Mouse (Mus musculus) spleen, postnatal 10 days (tissue): ENCODE data around the gene Eif2b1.
"Not testable (repeated sequence)": the region's sequence is repeated elsewhere in the genome, so short reads cannot be mapped to it uniquely, and the experiment has no call there.

Source experiments
- DNase-seq, 2 experiments: peaks; one replicate each; pipeline ENCODE4 v3.0.0; 2021 to 2022; ENCODE audit warnings: low spot score in 2 of 2

Eif2b1 gene

DNA sequence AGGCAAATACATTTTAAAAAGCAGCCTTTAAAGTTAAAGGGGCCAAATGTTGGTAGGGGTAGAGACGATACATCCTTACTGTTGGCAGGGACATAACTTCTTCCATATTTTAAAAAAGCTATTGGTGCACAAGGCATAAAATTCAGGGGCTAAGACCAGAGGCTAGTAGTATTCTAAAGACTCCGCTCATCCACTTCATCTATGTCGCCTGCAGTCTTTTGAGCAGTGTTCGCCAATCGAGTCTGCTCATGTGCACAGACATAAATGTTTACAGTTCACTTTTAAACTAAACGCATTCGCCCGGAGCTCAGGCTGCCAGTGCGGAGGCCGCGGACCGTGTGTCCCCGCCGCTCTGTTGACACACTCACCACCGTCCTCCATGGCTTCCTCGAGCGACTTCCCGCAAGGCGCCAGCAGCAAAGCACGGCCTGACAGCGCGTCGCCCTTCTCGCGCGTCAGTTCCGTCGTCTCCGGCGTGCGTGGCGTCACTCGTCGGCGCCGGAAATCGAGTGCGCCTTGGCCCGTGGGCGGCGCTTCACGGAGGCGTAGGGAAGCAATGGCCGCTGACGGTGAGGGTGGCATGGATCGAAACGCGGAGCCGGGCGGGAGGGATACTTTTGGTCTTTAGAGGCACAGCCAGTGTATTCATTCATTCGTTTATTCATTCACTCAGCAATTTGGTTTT, at the start of gene Eif2b1, which contains the start of gene Gtf2h3:
Gene Eif2b1, minus strand, starts transcription at position 499 of the 685 bp plus-strand sequence.
Gene Gtf2h3, plus strand, starts transcription at position 508 of the 685 bp plus-strand sequence.
- DNase-seq, result peak; percentile 87 to 96

DNA sequence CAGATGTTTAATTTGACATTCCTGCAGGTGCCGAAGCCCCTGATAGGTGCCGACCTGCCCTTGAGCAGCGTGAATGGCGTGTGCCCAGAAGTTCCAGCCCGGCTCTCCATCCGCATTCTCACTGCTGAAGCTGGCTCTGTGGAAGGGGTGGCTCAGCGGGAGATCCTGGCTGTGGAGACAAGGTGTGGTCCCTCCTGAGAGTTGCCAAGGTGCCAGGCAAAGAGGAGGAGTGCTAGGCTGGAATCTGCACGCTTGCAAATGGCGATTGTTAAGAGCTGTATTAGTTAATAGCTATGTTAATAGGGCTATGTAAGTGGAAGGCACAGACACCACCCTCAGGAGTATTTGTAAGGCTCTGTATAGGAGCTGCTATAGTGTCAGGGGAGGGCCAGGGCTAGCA, 45.4 kb upstream of the Eif2b1 start:
- DNase-seq, result no peak

GRCm38 (mm10) chr5:124622890-124623289, 44.0 kb upstream of the Eif2b1 start:
- no peak for DNase-seq

- DNase-seq, result no peak
Observed at GRCm38 (mm10) chr5:124621362-124621761, 42.4 kb upstream of the Eif2b1 start.

DNA sequence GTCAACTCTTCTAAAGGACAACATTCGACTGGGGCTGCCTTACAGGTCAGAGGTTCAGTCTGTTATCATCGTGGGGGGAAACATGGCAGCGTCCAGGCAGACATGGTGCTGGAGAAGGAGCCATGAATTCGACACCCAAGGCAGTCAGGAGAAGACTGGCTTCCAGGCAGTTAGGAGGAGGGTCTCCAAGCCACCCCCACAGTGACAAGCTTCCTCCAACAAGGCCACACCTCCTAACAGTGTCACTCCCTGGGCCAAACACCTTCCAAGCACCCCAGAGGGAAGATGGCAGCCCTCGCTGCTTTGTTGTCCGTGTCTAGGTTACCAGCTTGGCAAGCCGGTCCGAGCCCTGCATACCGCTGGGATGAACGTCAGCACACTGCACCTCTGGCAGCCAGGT, 39.8 kb upstream of the Eif2b1 start:
- no peak for DNase-seq

- DNase-seq, result no peak
Observed at GRCm38 (mm10) chr5:124614709-124615108, 35.8 kb upstream of the Eif2b1 start.

- peak in 1 of 2 experiments; percentile 51 for DNase-seq
Observed at GRCm38 (mm10) chr5:124610965-124611364, 32.0 kb upstream of the Eif2b1 start.

DNA sequence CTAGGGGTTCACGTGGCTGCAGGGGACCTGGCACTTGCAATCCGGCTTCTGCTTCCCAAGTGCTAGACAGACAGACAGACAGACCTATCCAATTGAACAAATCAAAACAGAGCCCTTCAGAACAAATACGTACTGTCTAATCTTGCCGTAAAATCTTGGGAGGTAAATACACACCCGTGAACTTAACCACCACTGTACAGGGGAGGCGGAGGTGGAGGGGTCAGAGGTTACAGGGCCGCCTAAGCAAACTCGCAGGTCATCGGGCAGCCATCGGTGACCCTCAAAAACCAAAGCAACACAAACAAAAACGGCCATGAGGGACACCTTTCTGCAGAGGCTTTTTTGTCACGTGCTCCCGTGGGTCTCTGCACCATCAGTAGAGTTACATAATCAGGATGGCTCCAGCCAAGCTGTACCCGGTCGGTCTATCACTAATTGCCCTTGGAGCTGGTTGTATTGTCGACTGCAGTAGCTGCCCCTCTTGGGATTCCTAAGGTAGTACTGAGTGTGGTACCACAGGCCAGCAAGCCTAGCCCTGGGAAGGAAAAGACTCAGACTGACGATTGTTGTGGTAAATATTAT, 26.2 kb upstream of the Eif2b1 start:
- no peak for DNase-seq

DNA sequence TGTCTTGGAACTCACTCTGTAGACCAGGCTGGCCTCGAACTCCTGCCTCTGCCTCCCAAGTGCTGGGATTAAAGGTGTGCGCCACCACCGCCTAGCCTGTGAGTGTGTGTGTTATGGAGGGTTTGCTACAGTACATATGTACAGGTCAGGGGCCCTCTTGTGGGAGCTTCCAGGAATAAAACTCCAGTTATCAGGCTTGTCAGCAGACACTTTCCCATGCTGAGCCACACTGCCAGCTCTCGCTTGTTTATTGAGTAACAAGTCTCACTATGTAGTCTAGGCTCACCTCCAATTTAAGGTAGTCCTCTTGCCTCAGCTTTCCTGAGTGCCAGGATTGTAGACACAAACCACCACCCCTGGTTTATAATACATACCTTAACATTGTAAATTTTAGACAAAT, 25.4 kb upstream of the Eif2b1 start:
- DNase-seq, result no peak

DNA sequence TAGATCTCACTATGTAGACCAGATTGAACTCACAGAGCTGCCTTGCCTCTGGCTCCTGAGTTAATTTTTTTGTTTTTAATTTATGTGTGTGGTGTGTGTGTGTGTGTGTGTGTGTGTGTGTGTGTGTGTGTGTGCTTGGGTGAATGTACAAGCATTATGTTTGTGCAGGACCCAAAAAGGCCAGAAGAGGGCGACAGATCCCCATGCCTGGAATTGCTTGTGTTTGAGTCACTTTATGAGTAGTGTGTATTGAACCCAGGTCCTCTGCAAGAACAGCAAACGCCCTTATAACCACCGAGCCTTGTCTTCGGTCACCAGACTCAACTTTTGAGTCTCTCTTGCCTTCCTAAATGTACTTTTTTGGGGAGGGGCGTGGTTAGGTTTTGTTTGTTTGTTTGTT, 23.4 kb upstream of the Eif2b1 start:
- peak; percentile 41 to 70 for DNase-seq

DNA sequence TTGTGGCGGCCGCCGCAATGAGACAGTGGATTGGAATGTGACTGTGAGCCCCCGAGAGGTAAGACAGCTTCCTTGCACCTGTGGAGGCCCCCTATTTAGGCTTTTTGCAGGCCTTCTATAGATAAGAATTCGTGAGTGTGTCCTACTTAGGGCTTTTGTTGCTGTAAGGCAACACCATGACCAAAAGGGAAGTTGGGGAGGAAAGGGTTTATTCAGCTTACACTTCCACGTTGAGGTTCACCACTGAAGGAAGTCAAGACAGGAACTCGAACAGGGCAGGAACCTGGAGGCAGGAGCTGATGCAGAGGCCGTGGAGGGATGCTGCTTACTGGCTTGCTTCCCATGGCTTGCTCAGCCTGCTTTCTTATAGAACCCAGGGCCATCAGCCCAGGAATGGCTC, 20.8 kb upstream of the Eif2b1 start:
- DNase-seq, result not testable (repeated sequence)

- DNase-seq, result peak; percentile 31 to 84
Observed at GRCm38 (mm10) chr5:124598224-124599174, 19.6 kb upstream of the Eif2b1 start.

DNA sequence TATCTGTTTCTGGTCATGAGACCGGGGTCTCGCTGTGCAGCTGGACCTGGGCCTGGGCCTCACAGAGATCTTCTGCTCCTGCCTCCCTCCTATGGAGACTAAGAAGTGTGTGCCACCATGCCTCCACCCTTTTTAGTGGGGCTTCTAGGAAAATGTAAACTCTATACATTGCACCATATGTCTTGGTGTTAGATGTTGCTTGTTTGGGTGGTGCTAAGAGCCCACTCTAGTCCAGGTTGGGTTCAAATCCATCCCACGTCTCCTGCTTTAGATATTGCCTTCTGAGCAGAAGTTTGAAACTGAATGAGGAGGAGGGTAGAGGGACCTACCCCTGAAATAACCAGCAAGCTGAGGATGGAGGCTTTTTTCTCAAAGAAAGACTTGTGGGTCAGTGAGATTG, 13.8 kb upstream of the Eif2b1 start:
- DNase-seq, result no peak

- DNase-seq, result peak in 1 of 2 experiments; percentile 23
Observed at GRCm38 (mm10) chr5:124582515-124582914, 3.6 kb upstream of the Eif2b1 start.

DNA sequence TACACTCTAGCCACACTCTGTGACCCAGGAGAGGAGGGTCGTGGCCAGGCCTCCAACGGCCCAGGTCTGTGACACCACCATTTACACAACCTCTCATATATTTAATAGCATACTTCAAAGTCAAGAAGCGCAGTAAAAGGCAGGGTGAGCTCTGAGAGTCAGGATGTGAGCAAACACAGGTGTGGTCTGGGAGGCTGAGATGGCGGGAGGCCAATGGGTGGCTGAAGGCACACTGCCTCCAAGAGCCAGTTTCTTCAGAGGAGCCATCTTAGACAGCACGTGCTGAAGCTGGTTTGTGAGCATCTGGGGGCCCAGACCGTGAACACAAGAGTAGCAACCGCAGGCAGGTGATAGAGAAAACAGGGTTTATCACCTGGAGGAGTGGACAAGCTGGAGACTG, 3.5 kb downstream of the Eif2b1 start:
- no peak for DNase-seq

DNA sequence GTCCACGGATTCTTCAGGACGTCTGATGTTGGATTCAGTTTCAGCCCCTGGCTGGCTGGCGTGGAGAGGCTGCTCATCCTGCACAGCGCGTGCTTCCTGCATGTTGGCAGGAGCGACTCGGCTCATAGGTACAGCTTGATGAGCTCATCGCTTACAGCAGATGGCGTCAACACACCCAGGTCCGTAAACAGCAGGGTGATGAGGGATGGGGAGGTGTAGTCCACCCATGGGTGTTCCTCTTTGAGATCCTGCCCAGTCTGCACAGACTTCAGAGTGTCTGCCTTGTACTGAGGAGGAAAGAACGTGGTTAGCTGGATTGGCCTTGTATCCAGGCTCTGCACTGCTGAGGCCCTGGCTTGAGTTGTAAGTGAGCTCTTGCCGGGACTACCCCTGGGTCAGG, 7.9 kb downstream of the Eif2b1 start:
- DNase-seq, result no peak

DNA sequence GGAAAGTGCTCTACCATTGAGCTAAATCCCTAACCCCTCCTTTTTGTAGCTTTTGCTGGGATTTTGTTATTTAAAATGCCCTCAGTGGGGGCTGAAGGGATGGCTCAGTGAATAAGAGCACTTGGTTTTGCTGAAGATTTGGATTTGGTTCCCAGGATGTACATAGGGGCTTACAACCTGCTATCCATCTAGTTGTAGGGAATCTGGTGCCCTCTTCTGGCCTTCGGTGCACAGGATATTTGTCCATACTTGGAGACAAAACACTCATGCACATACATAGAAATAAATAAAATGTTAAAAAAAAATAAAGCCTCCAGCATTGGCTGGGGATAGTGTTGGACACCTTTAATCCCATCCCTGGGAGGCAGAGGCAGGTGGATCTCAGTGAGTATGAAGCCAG, 23.8 kb downstream of the Eif2b1 start:
- DNase-seq, result no peak

DNA sequence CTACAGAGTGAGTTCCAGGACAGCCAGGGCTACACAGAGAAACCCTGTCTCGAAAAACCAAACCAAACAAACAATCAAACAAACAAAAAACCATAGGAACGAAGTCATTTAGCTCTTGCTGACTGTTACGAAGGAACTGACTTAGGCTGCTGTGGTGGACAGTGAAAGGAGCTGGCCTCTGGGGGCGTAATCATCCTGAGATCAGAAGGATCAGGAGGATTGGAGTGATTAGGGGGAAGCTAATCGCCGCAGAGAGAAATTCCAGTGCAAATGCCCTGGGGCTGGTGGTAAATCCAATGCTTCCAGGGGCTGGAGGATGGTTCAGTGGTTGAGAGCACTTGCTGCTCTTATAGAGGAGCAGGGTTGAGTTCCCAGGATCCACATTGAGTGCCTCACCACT, 25.3 kb downstream of the Eif2b1 start:
- DNase-seq, result no peak

GRCm38 (mm10) chr5:124552558-124553307, 26.2 kb downstream of the Eif2b1 start, which contains the start of gene Ddx55:
Gene Ddx55 (plus strand): TSS chr5:124552864.
- peak; percentile 87 to 91 for DNase-seq

DNA sequence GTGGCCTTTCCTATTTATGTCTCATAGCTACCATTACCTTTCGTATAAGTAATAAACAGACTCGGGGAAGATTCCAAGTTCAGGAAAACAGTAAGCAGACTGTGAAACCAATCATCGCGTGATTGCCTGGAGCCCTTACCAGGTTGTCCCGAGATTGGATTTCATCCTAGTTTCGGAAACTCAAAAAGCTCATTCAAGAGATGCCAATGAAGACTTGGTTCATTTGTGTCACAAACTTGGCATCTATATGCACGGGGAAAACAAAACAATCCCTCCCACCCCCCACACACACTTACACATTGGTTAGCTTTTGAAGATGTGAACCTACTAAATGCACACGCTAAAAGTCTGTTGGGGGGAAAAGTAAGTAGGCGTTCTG, 26.8 kb downstream of the Eif2b1 start:
- no peak for DNase-seq

DNA sequence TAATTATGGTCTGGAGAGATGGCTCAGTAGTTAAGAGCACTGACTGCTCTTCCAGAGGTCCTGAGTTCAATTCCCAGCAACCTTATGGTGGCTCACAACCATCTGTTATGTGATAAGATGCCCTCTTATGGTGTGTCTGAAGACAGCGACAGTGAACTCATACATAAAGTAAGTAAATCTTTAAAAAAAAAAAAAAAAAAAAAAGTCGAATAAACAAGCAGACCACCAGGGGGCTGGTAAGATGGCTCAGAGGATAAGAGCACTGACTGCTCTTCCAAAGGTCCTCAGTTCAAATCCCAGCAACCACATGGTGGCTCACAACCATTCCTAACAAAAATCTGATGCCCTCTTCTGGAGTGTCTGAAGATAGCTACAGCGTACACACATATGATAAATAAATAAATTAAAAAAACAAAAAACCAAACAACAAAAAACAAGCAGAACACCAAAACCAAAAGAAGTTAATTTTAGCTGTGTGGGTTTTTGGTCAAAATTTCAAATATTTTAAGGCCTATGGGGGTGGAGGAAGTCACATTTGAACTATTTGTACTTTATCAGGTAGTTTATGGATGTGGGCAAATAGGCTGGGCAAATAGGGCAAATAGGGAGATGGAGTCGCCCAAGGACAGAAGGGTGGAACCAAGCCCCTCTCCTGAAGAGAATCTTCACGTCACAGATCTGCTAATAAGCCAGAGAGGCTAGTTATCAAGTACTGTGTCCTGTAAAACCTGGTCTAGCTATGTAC, 27.4 kb downstream of the Eif2b1 start:
- not testable (repeated sequence) for DNase-seq
